Mouse (Mus musculus): ENCODE data around the gene Acin1.

The Acin1 gene

DNA sequence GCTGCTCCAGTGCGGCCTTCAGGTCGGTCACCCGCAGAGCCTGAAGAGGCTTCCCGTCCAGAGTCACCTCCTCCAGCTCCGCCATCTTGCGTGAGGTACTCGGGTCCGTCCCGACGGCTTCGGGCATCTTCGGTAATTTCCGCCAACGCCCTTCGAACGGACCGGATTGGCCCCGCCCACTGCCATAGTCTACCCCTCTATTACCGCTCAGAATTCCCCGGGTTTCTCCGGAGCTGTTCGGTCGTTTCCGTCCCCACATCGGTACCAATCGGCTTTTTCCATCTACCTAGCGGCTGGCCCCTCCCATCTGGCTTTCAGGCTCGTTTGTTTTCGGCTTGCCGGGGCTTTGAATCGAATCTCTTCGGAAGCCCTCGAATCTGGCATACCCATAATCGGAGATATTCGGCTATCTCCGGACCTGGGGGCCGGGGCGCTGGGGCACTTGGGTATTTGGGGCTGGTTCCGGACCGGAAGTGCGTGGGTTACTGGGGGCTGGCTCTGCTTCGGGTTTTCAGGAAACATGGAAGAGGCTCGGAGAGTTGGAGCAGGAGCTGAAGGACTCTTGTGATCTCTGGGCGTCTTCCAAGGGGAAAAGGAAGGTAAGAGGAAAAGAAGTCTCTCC, at the start of gene Acin1:
Acin1 (minus strand) TSS at position 410 of the 622 bp plus-strand sequence.
- DNase-seq: peak; percentile 100

DNA sequence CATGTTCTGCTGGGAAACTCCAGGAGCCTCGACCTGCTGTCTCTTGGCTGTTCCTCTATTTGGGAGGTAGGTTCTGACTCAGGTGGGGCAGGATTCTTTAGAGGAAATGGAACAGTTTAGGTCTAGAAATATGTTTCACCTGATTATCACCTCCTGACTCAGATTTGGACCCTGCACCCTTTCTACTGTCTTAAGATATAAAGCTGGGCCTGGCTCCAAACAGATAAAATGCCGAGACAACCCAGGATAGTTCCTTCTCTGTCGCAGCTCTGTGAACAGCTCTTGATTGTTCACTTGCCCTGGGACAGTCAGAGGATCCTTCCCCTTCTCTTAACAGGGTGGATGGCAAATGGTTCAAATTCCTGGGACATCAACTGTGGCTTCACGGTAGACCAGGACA, 48.5 kb upstream of the Acin1 start:
- DNase-seq: no peak

DNA sequence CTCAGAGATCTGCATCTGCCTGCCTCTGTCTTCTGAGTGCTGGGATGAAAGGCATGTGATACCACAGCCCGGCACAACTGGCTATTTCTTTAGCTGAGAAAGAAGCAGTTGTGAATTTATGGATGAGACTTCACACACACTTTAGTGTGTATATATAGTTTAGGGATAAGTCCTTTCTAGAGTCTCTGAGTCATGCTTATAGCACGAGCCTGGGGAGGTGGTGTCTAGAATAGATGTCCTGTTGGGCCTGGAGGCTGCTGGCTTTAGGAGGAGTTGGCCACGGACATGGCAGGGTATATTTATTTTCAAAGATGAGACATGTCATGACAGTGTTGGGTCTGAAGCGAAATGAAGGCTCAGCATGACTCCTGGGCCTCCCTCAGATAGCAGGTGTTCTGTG, 47.3 kb upstream of the Acin1 start:
- DNase-seq: no peak

DNA sequence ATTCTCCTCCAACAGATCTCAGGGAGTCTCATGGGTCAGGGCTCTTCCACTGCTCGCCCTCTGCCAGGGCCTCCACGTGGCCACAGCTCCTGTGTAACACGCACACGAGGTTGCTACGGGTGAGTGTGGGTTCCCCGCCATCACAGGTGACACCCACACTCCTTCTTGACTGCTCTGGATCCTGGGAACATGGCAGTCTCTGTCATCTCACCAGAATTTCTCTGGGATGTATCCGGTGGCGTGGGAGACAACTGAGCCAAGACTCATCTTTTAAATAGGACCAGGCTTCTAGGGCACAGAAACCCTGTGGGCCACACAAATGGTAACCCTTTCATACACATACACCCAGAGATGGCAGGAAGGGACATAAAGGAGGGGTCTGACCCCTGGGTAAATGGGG, 45.5 kb upstream of the Acin1 start:
- DNase-seq: no peak

DNA sequence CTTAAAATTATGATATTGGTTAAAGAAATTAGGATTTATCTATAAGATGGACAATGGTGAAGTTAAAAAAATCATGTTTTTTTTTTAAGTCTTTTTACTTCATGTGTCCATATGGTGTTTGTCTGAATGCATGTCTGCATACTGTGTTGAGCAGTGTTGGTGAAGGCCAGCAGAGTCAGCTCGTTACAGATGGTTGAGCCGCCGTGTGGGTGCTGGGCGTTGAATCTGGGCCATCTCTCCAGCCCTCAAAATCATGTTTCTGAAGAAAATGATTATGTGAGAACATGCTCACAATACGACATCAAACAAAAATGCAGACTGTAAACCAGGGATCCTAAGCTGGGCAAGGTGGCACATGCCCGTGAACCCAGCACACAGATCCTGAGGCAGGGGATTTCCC, 43.6 kb upstream of the Acin1 start:
- peak; percentile 50 for DNase-seq

DNA sequence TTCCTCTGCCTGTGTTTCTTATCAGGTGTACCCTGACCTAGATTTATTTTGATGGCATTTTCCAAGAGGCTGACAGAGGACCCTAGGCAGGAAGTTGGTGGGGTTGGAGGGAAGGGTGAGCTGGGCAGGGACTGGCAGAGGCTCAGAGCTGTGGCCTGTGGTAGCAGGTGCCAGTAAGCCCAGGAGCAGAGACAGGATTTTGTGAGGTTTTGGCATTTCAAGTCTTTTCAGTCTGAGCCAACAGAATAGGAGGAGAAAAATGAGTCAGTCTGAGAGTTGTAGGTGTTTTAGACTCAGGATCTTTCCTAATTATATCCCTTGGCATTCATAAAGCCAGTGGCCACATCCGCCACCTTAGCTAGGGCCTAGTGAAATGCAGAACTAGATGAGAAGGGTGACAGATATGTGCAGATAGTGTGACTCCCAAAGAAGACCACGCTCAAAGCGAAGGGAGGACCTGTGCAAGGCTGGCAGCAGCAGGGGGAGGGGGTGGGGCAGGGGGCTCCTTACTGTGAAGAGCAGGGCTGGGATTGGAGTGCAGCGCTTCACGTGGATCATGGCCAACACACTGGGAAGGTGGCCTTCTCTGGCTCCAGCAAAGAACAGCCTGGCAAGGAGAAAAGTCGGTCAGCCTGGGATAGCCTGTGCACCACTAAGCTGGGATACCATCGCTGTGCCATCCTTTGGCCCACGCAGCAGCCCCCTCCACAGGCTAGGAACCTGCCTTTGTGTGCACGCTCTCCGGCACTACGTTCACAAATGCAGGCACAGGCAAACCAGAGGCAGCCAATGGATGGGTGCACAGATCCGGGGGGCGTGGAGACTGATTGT, 42.3 kb upstream of the Acin1 start:
- DNase-seq: peak; percentile 43

DNA sequence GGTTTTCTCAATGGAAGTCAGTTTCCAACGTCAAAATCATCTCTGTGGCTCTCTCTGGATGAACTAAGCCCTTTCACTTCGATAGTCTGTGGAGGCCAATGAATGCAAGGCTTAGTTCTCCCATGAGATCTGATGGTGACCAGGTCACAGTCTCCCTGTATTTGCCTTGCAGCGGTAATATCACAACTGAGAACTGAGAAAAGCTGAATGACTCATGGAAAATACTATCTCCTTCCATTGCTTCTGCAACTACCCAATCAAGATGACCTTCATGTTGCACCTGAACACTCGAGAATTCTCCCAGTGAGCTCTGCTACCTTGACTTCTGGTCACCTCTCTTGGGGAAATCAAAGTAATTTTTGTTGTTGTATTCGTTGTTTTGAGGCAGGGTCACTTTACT, 40.8 kb upstream of the Acin1 start:
- no peak for DNase-seq

DNA sequence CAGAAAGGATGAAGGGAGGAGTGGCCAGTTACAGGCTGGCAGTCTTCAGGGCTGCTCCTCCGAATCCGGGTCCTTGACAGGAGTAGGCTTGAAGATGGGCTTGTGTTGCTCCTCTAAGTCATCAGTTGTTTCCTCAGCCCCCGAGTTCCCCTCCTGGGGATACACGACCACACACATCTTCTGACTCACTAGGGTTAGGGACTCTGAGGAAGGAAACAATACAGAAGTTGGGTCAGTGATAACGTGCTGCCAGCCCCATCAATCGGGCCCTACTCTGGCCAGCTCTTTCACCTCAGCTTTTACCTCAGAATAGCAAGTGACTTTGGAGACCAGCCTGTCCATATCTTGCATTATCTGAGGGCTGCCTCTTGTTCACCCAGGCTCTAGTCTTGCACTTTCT, 37.3 kb upstream of the Acin1 start:
- no peak for DNase-seq

DNA sequence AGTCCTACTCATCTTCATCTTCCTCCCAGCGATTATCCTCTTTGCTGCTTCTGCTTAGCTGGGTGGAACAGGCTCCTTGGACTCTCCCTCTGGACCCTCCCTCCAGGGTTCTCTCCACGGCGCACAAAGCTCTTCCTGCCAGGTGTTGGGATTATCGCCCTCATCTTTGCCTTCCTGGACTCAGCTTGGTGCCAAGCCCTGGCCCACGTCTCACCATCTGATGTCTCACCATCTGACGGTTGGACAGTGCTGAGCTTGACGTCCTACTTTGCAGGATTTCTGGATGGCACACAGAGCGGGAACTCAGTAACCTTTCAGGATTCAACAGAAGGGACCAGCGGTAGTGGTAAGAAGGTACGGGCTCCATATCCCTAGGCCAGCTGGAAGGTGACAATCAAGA, 35.0 kb upstream of the Acin1 start:
- peak; percentile 45 for DNase-seq

DNA sequence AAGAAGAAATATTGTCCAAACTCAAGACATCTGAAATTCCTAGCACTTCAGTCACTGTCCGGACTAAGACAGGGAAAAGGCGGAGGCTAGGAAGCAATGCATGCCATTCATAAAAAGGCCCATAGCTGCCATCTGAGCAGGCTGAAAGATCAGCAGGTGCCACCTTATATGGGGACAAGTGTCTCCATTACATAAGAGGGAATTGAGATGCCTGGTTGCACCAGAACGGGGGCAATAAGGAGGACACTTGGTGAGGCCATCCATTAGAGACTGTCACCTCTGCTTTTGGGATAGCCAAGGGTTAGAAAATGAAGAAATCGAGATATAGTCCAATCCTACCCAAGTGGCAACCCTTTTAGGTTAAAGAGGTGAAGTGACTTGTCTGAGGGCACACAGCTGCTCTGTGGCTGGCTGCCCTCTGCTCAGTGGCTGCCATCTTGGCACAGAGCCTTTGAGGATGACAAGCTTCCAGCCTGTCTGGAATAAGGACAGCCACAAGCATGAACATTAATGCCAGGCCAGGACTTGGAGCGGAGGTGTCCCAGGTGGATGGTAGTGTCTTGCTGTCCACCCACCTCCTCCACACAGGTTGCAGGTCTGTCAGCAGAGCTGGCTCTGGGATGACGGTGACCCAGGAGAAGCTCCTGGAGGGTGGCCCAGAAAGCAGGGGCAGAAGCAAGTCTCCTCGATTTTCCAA, 34.1 kb upstream of the Acin1 start:
- DNase-seq: peak; percentile 61

DNA sequence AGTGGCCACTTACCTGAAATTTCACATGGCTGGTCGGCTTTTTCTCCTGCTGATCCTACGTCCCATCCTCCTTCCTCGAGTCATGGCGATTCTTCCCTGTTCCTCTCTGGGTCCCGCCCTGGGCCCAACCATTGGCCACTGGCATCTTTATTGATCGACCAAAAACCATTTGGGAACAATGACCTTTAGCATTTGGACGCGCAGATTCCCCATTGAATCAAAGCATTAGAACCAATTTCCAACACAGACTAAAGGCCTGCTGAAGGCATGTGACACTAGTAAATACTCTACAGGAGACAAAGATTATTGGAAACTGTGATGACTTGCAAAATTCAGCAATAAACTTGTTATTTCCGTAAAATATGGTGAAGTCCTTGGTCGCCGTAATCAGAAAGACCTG, 33.3 kb upstream of the Acin1 start:
- DNase-seq: no peak

DNA sequence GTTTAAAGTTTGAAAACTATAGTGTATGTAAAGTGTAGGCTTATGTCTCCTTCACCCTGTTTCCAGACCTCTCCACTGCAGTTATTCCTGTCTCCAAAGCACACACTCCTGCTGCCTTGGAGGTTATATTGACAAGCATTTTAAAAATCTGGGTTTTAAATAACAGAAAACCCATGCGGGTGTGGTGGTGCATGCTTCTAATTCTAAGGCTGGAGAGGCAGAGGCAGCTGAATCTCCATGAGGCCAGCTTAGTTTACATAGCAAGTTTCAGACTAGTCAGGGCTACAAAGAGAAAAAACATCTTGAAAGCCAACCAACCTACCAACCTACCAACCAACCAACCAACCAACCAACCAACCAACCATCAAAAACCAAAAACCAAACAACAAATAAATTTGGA, 28.7 kb upstream of the Acin1 start:
- DNase-seq: no peak

DNA sequence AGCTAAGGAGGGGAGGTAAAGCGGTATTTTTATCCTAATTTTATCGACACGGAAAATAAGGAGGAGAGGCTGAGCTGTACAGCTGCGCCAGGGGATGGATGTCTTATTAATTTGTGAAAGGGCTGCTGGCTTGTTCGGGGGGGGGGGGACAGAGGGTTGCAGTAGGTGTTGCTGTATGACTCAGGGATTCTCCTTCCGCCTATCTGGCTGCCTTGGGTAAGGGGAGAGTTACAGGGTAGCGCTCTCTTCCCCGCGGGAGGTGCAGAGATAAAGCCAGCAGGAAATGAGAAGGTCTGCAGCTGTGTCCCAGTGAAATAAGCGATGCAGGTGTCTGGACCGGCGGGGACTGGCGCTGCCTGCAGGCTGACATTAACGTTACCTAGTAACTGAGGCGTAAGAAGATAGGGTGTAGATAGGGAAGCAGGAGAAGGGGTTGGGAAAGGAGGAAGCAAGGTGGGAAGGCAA, 27.9 kb upstream of the Acin1 start:
- DNase-seq: no peak

DNA sequence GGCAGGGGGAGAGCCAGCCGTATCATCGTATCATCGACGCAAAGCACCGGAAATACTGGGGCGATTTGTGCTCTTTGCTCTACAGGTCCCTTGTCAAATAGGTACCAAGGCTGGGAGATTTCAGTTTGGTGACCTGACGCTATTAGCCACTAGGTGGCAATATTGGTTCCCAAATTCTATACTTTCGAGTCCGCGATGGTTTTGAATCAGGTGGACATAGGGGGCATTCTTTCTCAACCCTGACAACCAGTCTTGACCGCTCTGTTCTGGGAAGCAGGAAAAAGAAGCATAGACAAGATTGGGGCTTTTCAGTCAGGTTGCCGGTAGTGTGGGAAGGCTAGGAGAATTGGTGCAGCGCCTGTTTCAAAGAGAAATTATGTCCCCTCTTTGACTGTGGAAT, 27.4 kb upstream of the Acin1 start:
- peak; percentile 86 for DNase-seq

DNA sequence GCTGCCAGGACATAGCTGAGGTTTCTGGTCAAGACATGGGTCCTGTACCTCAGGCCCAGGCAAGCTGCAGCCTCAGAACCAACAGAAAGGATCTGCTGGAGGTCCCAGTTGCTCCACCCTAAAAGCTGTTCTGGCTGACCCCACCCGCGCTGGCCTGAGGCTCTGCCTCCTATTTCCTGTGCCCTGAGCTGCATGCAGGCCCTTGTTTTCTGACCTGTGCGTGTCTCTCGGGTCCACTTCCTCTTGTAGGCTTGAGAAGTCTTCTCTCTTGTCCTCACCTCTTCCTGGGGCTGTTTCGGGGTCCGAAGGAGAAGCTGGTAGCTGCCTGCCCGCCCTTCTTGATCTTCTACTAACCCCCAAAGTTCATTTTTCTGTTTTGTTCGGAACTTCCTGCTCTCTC, 26.1 kb upstream of the Acin1 start:
- no peak for DNase-seq

DNA sequence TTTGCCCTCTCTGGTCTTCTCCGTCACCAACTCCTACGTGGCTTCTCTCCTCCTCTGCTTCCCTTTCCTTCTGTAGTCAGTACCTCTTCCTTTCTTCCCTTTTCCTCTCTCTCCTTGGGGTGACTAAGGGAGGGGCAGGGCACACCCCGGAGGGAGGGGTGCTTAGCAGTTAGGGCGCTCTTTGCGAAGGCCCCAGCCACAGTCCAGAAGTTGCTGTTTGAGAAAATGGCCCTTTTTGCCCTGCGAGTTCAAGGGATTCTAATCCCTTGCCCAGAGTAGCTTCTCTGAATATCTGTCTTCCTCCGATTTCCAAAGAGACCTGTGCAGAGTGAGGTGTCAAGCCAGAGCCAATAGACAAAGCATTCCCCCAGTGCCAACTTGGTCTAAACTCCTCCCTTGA, 25.3 kb upstream of the Acin1 start, which contains the start of gene Cebpe:
Cebpe (minus strand) TSS at position 101 of the 400 bp plus-strand sequence.
- no peak for DNase-seq

DNA sequence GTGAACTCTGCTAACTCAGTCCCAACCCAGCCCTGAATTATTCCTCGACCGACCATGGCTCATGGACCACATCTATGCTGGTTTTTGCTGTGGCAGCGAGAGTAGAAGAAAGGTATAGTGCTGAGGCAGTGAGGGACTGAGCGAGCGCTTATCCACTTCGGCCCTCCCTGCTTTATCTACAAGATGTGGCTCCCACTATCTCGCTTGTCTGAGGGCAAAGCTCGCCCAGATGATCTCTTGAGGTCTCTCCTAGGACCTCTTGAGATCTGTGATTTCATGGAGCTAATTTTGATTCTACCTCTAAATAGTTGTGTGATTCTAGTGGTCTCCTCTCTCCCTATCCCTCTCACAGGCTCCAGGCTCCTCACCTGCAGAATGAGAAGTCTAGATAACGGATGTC, 22.3 kb upstream of the Acin1 start:
- no peak for DNase-seq

DNA sequence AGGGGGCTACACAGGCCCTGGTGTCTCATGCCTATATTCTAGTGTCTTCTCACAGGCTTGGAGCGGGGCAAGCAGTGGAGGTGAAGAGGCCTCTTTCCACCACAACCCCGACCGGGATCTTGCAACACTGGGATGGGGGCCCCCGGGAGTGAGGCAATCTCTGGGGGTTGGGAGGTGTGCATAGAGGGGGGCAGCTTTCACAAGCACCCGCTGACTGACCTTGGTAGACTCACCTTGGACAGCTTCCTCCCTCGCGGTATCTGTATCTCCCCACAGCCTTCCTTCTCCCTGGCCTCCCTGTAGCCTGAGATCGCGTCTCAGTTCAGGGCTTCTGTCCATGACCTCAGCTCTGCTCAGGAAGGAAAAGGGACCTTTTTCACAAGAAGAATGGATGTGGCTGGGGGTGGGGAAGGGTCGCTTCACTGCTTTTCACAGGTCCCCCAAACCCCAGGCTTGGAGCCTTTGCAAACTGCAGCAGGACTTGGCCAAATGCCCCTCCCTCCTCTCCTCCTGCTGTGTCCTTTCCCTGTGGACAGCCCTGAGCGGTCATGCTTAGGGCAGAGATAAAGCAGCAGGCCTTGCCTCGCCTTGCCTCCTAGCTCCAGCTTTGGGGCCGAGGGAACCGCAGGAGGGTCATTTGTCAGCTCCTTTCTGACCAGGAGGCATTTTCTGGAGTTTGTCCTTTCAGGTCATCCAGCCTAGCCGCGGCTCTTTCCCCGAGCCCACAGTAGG, 20.0 kb upstream of the Acin1 start:
- no peak for DNase-seq

DNA sequence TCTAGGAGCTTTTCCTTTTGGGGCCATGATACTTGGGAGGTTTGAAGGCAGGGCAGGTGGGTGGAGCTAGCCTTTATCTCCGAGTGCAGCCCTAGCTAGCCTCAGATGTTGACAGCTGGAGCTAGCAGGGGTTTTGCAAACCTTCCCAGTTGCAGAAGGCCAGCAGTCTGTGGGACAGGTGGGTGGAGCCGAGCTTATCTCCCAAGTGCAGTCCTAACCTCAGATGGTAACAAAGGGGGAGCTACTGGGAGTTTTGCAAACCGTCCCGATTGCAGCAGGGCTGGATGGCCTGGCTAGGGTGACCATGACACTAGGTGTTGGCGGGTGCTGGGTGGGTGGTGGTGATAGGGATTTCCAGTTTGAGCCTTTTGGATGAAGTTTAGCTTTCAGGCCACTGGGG, 19.1 kb upstream of the Acin1 start:
- DNase-seq: no peak

DNA sequence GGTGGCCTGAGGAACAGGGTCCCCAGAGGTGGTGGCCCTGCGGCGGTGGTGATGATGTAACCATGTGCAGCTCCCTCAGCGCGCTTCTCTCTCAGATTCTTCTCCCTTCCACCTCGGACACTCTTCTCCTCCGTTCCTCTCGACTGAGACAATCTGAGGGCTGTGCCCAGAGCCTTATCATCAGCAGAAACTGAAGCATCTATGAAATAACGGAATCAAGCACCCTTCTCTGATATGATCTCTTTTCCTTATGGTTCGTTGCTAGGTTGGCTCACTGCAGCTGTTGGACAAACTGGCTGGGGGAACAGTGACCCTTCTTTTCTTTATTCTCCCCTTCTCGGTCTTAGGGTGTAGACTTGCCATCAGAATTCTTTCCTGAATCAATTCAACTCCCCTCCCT, 16.5 kb upstream of the Acin1 start:
- DNase-seq: no peak

DNA sequence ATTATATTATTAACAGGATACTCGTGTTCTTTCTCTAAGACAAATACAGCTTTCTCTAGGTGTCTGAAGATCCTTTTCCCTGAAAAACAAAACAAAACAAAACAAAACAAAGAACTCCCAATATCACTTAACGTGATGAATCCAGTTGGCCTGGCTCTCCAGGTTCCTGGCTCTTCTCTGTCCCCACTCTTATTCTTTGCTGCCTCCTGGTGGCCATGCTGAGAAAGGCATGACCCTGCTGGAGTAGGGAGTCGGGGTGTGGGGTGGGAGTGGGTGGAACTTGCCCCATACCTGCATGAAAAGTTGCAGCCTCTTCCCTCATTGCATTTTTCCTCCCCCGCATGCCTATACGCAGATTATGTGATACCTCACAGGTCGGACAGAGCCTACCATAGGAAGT, 14.6 kb upstream of the Acin1 start:
- peak; percentile 70 for DNase-seq

DNA sequence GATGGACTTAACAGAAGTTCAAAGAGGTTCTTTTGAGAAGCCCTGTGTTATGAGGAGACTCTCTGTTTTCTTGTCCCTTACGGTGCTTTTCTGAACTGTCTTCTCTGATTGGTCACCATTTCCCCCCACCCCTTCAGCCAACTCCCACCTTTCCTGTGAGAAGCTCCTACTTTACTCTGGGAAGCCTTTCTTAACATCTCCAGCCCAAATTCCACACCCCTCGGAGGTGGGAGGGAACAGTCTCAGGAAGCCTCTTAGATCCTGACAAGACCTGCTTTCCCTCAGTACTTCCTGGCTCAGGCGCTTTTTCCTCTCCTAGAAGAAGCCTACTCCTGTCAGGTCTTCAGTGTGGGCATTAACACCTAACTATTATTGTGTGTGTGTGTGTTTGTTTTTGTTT, 12.9 kb upstream of the Acin1 start:
- no peak for DNase-seq

DNA sequence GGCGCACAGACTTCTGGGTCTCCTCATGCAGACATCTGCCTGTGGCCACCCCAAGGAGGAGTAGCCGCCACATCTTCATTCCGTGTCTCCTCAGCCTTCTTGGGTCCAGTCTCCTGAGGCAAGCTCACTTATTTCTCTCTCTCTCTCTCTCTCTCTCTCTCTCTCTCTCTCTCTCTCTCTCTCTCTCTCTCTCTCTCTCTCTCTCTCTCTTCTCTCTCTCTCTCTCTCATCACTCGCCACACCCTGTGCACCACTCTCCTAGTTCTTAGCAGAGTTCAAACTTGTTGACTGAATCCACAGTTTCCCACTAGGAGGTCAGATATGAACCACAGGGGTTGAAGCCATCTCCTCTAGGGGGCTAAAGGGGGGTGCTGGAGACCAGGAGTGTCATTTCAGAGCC, 12.0 kb upstream of the Acin1 start, which contains the start of gene Gm29776:
Gm29776 (minus strand) TSS at position 101 of the 400 bp plus-strand sequence.
- no peak for DNase-seq
